Mouse (Mus musculus): ENCODE measurements around the gene Cfap97.
A peak's percentile ranks its signal among the peaks of the same experiment; 100 is the strongest.

Gene Cfap97

GRCm38 (mm10) chr8:46232798-46233197 is 81.2 kb downstream of the Cfap97 start:
- DNase-seq = no peak

GRCm38 (mm10) chr8:46234736-46235135 is 83.2 kb downstream of the Cfap97 start:
- DNase-seq = no peak

- no peak for DNase-seq
Observed at GRCm38 (mm10) chr8:46236441-46237223, 85.1 kb downstream of the Cfap97 start.

GRCm38 (mm10) chr8:46241568-46242374 is 90.2 kb downstream of the Cfap97 start:
- DNase-seq = peak; percentile 56

- no peak for DNase-seq
Observed at GRCm38 (mm10) chr8:46242946-46243345, 91.4 kb downstream of the Cfap97 start.
